Mouse (Mus musculus) gastrocnemius, adult 8-10 months (tissue): ENCODE results near the gene Gm10577. TPM values are rescaled to one million over a fixed set of nuclear protein-coding genes. Genes with fewer than 3 reads are reported as not detected.
A peak's percentile ranks its signal among the peaks of the same experiment; 100 is the strongest.

Experiments
- DNase-seq, 2 experiments: peaks; one replicate each; pipeline ENCODE4 v3.0.0; 2022; ENCODE audit warnings: low spot score in 2 of 2
- total RNA-seq, 4 experiments: library from RNA; stranded (reverse); gene quantifications; 2 replicates each; pipeline ENCODE4 v1.2.4; 2022

The Gm10577 gene
- not detected for total RNA-seq

DNA sequence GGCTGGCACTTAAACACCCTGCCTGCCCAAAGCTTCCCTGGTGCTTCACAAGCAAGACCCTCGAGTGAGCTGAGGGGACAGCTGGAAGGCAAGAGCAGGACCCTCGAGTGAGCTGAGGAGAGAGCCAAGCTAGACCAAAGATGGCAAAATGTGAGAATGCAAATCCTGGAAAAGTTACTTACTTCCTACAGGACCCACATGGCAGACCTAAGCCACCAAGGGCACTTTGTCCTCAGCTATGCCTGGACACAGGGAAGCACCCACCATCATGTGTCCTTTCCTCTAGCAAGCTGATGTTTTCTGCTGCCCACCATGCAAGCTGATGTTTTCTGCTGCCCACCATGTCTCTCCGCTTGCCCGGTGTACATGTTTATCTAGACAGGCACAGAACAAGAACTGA is at the start of gene Gm10577:
Gene Gm10577, minus strand, starts transcription at position 101 of the 400 bp plus-strand sequence.
- no peak for DNase-seq

- DNase-seq = peak; percentile 3 to 4
These were observed 48.9 kb upstream of the Gm10577 start for GRCm38 (mm10) chr4:101069154-101069971.

- DNase-seq = peak; percentile 6 to 13
These were observed 48.3 kb upstream of the Gm10577 start, which contains the start of gene Raver2 for GRCm38 (mm10) chr4:101068786-101069153. Gene Raver2 (plus strand): TSS chr4:101068983.

GRCm38 (mm10) chr4:101066401-101066800 is 45.9 kb upstream of the Gm10577 start:
- DNase-seq = no peak

DNA sequence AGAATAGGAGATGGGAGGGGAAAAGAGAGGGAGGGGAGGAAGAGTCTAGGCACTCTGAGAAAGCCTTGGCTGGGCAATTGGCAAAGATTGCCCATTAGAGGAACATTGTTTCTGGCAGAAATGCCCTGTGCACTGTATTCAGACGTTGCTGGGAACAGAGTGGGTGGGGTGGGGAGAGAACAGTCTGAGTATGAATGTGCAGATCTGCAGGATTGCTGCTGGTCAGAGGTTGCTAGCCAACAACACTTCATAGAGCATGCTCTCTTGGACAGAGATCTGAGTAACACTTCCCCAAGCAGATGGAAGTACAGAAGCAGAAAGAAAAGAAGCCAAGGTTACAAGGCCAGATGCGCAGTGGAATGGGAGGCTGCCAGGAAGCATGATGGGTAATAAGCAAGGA is 41.6 kb upstream of the Gm10577 start:
- DNase-seq = no peak

DNA sequence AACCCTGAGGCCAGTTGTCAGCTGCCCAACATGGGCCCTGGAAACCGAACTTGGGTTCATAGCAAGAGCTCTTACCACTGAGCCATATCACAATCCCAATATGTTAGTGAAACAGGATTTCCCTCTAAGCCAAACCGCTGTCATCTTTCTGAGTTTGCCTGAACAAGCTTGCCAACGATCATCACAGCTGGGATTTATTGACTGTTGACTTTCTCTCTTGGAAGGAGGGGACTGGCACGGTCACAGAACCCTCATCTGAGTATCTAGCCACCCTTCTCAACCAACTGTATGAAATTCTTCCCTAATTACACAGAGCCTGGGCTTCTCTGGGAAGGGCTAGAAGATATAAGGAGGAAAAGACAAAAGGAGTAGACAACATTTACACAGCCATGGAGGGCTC is 26.1 kb upstream of the Gm10577 start:
- no peak for DNase-seq

DNA sequence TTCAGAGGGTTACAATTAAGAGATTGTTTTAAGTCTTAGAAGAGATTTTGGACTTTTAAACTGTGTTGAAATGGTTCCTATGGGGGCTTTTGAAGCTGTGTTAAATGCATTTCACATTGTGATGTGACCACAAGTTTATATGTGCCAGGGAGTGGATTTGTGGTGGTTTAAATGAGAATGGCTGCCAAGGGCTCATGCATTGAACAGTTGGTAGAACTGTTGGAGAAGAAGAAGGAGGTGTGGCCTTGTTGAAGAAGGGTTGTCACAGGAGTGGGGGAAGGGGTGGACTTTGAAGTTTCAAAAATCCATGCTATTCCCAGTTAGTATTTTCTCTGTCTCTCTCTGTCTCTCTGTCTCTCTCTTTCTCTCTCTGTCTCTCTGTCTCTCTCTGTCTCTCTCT is 23.7 kb upstream of the Gm10577 start:
- DNase-seq = no peak

- no peak for DNase-seq
These were observed 23.2 kb upstream of the Gm10577 start for GRCm38 (mm10) chr4:101043691-101044090.

- no peak for DNase-seq
These were observed 16.7 kb upstream of the Gm10577 start for GRCm38 (mm10) chr4:101037156-101037555.

GRCm38 (mm10) chr4:101035131-101035530 is 14.6 kb upstream of the Gm10577 start:
- DNase-seq = no peak

- DNase-seq = no peak
These were observed 12.6 kb upstream of the Gm10577 start for GRCm38 (mm10) chr4:101033047-101033446.

GRCm38 (mm10) chr4:101027852-101028411 is 7.4 kb upstream of the Gm10577 start:
- DNase-seq = no peak

GRCm38 (mm10) chr4:101026995-101027394 is 6.5 kb upstream of the Gm10577 start:
- DNase-seq = no peak

GRCm38 (mm10) chr4:101026566-101026965 is 6.1 kb upstream of the Gm10577 start:
- DNase-seq = no peak

DNA sequence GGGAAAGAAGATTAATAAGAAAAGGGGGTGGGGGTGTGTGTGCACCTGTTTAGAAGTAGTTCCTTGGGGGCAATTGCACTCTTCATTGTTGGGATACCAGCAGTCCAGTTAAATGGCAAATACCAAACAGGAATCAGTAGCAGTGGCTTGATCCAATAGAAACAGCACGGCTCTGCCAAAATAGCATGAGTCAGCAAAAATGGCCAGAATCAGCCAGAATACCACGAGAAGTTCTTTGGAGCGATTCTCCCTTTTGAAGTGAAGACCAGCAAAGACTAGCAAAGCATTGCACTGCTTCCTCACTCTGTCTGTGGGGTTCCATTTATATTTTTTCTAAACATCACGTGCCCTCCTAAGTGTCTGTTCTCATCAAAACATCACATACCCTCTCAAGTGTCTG is 2.7 kb downstream of the Gm10577 start:
- no peak for DNase-seq

GRCm38 (mm10) chr4:101009092-101009491 is 11.4 kb downstream of the Gm10577 start:
- DNase-seq = no peak

DNA sequence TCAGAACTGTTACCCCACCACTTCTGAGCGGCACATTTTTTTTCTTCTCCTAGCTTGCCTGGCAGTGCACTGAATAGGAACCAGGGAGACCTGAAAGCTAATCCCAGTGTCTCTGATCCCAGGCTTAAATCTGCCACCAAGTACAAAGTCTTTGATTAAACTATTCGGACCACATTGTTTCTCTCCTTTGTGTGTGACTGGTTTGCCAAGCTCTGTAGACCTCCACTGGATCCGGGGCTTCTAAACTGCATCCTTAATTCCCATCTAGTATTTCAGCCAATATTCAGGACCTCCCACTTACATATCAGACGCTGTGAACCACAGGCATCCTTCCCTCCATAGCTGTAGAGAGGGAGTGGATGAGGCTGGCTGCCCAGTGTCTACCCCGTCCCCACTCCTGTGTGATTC is 12.1 kb downstream of the Gm10577 start:
- DNase-seq = no peak

GRCm38 (mm10) chr4:101002961-101003360 is 17.5 kb downstream of the Gm10577 start:
- DNase-seq = no peak

DNA sequence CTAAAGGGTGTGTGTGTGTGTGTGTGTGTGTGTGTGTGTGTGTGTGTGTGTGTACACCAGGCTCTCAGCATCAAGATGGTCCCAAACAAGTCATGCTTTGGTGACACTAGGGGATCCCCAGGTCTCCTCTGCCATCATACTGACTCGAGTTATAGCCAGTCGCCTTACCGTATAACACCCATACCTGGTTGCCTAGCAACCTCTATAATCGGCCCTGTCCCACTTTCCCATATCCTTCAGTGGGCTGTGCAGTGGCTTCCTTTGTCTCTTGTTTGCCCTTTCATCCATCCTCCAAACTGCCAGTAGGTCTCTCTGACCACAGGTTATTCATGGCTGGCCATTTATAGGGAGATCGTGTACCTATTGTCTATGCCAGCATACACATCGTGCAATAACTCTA is 19.4 kb downstream of the Gm10577 start:
- DNase-seq = no peak

DNA sequence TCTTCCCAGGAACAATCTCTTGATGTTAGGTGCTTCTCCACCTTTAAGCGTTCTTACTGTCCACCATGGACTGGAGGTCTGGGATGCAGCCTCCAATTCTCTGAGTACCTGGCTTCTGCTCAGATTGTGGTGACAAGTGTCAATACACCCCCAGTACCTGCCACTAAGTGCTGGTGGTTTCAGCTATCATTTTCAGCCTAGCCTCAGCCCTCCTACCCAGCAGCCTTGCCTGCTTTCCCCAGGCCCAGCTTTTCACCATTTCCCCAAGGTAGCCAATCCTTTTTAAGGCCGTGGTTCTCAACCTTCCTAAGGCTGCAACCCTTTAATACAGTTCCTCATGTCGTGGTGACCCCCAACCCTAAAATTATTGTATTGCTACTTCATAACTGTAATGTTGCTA is 19.9 kb downstream of the Gm10577 start:
- no peak for DNase-seq

- DNase-seq = no peak
These were observed 21.6 kb downstream of the Gm10577 start for GRCm38 (mm10) chr4:100998906-100999305.

DNA sequence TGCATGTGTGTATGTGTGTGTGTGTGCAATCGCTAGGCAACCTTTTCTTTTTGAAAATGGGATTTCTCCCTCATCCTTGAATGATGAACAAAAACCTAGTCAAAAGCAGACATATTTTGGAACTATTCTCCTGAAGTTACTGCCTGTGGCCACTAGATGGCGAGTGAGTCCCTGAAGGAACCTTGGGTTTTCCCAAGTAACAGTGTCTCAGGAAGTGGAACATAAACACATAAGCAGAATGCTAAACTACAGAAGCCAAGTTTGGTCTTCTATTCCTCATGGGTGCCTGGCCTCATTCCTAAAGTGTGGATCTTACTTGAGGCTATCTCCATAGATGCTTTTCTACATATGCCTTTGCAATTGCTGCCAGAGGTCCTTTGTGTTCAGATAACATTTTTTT is 22.4 kb downstream of the Gm10577 start:
- DNase-seq = no peak

DNA sequence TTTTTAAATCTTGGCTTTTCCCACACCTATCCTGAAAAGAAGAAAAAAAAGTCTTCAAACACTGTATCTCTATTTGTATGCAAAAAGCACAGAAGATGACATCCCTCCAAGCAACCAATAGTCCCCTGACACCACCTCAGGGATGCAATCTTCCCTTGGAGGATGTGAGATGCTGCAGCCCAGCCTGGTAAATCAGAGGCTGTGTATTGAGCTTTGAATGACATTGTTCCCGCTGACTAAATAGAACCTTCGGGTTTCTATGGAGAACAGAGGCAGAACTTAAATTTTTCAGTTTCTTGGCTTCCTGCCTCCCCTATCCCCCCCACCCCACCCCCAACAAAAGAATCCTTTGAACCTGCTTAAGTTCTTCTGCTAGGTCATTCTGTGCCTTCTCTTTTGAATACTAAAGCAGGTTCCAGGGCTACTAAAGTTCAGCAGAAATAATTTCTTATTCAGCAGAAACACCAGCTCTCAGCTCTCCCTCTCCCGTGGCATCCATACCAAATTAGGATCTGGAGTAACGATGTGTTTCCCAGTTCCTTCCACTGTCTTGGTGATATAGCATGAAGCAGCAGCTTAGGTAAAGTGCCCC is 24.3 kb downstream of the Gm10577 start:
- no peak for DNase-seq
